Mouse (Mus musculus) B cell, adult 67 days (primary cell): ENCODE results near the gene Nxpe3. TPM values are rescaled to one million over a fixed set of nuclear protein-coding genes. Genes with fewer than 3 reads are reported as not detected.

Experiments used
- total RNA-seq, 2 experiments: library from RNA; stranded (reverse); gene quantifications; 4 replicates each; pipeline ENCODE4 v1.2.4; 2023

The Nxpe3 gene
- total RNA-seq = 10 to 100 TPM; 23.4 to 32.4 TPM

DNA sequence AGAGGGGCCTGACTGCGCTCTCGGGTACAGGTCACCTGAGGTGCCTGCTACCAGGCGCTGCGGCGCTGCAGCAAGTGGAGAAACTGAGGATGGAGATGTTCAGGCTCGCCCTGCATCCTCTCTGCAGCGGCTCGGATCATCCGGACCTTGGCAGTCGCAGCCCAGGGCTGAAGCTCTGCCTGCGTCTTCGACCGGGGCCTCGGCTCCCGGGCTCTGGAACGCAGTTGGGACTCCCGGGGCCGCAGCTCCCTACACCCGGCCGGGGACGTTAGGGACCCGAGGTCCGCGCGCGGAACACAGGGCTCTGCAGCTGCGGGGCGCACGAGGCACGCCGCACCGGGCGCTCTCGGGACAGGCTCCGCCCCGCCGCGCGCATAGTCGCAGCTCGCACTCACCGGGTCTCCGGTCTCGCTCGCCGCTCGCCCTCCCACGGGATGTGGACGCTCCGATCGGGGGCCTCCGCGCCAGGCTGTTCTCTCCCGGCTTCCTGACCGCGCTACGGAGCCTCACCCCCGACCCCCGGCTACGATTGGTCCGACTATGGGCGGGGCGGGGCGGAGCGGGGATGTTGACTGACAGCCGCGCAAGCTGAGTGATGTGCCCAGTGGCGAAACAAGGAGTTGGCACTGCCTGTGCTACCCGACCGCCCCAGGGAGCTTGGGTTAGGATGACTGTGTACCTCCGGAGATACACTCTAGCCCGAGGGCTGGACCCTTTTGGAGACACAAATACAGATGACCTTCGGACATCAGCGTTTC lies at the start of gene Nxpe3:
Nxpe3 (minus strand) TSS at position 393 of the 758 bp plus-strand sequence.

GRCm38 (mm10) chr16:55934453-55935037 lies 39.5 kb upstream of the Nxpe3 start, which contains the start of gene Cep97:
Gene Cep97 (minus strand): TSS chr16:55934855.

DNA sequence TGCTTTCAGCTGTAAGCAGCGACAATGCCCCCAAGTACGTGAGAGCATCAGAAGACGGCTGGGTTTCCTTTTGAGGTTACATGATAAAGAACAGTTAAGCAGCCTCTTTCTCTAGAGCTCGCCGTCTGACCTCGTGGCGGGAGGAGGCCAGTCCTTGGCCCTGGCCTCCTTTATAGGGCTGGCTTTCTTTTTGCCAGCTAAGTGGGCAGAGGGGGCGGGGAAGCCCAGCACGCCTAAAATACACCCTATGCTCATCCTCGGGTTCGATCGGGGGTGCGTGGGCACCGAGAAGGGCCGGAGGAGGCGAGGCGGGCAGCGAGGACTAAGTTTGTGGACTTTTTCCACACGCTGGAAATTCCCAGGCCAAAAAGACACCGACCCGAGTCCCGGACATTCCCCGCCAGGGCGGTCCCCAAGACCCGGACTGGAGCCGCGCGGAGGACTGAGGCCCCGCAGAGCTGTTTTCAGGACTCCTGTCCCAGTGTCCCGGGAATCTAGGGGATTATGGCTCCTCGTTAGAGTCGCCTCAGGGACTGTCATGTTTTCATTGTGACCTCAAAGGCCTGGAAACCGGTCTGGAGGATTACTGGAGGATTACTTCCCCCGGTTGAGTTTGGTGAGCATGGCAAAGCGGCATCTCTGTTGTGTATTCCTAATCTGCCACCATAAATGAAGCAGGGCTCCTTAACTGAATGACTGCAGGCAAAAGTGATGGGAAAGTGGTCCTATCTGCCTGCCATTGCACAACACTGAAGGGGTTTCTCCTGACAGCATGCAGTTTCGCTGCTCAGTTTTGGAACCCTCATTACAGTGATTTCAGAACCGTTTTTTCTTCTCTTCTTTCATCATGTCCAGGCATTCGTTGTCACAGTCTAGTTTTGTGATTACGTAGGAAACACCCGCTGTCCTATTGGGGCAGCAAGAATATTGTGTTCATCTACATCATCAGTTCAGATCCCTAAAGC lies 56.3 kb downstream of the Nxpe3 start, which contains the start of gene Nfkbiz:
Nfkbiz (minus strand) TSS at position 390 of the 965 bp plus-strand sequence.

Other genes with a start within 250 kb of the Nxpe3 start
- 10 to 100 TPM; 84.6 to 89.1 TPM for gene Nfkbiz, start 56.4 kb downstream of the Nxpe3 start, total RNA-seq
- 10 to 100 TPM; 18.5 to 18.8 TPM for gene Cep97, start 39.6 kb upstream of the Nxpe3 start, total RNA-seq
- gene Rpl24, start 71.0 kb upstream of the Nxpe3 start, total RNA-seq = 100 to 1,000 TPM; 741 to 763 TPM
- 10 to 100 TPM; 48.3 to 48.8 TPM for gene Zbtb11, start 78.6 kb upstream of the Nxpe3 start, total RNA-seq
- 100 to 1,000 TPM; 109 to 123 TPM for gene Pcnp, start 134.5 kb upstream of the Nxpe3 start, total RNA-seq
- 10 to 100 TPM; 17.4 to 19.8 TPM for gene Trmt10c, start 142.5 kb upstream of the Nxpe3 start, total RNA-seq
- gene Senp7, start 153.1 kb upstream of the Nxpe3 start, total RNA-seq = 100 to 1,000 TPM; 103 to 106 TPM